Mouse (Mus musculus) right cerebral cortex, postnatal 4 days (tissue): ENCODE results near the gene Cep55.

ENCODE experiments used
- DNase-seq: peaks from one replicate; pipeline ENCODE4 v3.0.0-alpha.2; 2022

Cep55 gene

DNA sequence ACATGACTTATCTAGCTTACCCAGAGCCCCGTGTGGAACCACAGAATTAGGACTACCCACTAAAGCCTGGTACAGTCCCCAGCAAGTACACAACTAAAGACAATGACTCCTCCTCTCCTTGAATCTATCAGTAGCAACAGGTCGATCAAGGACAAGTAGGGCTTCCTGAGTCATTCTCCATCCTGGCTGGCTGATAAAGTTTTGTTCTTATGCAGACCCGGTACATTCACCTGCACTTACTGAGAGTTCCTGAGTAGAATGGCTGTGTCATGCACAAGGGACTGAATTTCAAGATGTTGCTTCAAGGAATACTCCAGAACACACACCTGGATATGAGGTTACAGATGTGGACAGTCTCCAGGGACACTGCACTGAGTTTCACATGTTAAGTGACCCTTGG, 9.6 kb upstream of the Cep55 start:
- no peak for DNase-seq

DNA sequence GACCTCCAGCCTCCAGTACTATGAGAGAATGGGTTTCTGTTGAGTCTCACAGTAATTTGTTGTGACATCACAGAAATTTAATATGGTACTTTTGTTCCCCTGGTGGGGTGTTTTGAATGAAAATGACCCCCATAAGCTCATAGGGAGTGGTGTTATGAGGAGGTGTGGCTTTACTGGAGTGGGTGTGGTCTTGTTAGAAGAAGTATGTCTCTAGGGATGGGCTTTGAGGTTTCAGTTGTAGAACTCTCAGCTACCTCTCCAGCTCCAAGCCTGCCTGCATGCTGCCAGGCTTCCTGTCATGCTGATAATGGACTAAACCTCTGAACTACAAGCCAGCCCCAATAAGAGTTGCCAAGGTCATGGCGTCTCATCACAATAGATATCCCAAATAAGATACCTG, 5.1 kb upstream of the Cep55 start:
- DNase-seq, result no peak

DNA sequence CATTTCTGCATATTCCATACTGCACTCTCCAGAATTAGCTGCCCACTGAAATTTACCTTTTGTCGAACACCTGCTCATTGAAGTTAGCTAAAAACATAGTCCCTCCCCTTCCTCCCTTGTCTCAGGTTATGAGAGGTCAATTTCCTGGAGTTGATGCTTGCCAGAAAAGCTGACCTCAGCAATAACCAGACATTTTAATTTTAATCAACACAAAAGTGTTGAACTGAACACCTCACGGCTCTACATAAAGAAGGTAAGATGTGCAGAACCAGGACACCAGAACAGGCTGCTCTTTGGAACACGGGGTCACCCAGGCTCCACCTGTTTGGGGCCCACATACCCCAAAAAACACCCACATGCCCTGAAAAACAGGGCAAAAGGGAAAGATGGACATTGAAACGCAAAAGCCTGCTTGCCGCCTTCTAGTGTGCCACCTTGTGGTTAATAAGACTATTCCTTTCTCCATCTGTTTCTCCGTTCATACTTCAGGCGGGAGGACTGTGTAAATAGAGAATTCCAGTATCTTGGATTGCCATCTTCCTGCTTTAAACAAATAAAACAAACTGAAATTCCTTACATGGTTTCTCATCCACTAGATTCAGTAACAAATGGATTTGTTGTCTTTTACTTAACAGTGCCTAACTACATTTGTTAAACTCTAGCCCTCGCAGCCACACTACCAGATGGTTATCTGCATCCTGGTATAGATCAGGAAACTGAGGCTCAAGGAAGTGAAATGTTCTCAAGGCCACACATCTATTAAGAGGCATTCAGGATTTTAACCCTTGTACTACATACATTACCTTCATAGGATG, 1.4 kb upstream of the Cep55 start:
- no peak for DNase-seq

DNA sequence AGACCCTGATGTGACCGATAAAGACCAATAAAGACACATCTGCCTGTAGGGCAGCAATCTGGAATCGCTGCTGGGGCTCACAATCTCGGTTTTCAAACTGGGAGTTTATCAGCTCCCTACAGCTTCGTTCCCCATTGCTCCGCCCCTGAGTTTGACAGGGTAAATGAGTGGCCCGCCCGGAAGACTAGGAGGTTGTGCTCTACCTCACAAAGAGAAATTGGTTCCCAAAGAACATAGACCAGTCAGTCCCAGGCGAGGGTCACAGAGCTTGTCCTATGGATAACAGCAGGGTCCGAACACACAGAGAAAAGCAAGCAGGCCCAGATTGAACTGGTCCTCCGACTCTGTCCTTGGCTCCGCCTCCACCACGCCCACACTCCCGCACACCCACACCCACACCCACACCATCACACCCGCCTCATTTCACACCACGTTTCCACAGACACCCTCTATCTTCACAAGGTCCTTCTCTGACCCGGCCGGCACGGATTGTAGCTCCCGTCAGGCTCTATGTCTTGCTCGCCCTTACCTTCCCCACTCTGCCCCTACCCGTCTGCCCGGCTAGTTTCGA, 577 bp upstream of the Cep55 start:
- DNase-seq, result no peak

GRCm38 (mm10) chr19:38055798-38056197, 987 bp downstream of the Cep55 start:
- no peak for DNase-seq

GRCm38 (mm10) chr19:38056276-38056675, 1.5 kb downstream of the Cep55 start:
- no peak for DNase-seq

GRCm38 (mm10) chr19:38056931-38057330, 2.1 kb downstream of the Cep55 start:
- no peak for DNase-seq

GRCm38 (mm10) chr19:38063201-38063600, 8.4 kb downstream of the Cep55 start:
- DNase-seq, result no peak

- no peak for DNase-seq
Observed at GRCm38 (mm10) chr19:38064051-38064450, 9.2 kb downstream of the Cep55 start.

- no peak for DNase-seq
Observed at GRCm38 (mm10) chr19:38073226-38073625, 18.4 kb downstream of the Cep55 start.

GRCm38 (mm10) chr19:38075051-38075450, 20.2 kb downstream of the Cep55 start:
- DNase-seq, result no peak

DNA sequence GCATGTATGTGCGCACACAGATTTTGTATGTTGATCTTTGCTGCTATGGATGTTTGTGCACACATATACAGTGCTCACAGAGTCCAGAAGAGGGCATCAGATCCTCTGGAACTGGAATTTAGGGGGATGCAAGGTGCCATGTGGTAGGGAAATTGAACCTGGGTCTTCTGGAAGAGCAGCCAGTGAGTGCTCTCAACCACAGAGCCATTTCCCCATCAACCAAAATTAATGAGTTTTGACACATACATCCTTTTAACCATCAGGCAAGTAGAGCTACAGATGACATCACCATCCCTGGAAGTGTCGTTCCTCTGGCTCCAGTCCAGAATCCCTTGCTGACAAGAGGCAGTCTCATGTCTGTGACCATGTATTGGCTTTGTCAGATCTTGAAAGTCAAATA, 21.4 kb downstream of the Cep55 start:
- no peak for DNase-seq

GRCm38 (mm10) chr19:38077851-38078540, 23.2 kb downstream of the Cep55 start:
- DNase-seq, result no peak

DNA sequence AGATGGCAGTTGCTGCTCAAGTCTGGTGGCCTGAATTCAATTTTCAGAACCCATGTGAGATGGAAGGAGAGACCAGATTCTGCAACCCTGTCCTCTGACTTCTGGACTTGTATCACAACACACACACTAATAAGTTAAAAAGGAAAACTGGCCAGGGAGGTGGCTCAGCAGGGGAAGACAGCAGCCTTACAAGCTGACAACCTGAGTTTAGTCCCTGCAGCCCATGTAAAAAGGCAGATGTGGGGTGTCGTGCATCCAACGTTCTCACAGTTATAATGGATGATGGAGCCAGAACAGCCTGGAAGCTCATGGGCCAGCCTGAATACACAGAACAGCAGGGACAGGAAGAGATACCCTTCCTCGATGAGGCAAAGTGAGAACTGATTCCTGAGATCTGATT, 26.6 kb downstream of the Cep55 start:
- DNase-seq, result no peak

- DNase-seq, result no peak
Observed at GRCm38 (mm10) chr19:38082931-38083525, 28.2 kb downstream of the Cep55 start.

DNA sequence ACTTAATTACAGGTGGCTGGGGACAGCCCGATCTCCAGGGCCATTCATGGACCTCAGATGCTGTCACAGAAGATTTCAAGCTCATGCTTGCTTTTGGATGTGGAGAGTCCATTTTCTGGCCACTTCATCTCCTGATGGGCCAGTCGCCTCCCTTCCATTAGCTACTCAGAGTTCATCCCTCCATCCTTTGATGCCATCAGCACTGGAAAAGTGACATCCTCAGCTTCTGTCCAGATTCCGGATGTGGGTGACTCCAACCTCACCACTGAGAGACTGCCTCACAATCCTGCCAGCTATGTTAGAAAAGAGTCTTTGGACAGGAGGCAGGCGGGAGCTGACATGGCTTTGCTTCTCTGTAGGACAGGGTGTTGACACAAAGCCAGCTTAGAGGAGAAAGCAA, 31.0 kb downstream of the Cep55 start:
- no peak for DNase-seq

- peak; percentile 30 for DNase-seq
Observed at GRCm38 (mm10) chr19:38086948-38087551, 32.2 kb downstream of the Cep55 start.

DNA sequence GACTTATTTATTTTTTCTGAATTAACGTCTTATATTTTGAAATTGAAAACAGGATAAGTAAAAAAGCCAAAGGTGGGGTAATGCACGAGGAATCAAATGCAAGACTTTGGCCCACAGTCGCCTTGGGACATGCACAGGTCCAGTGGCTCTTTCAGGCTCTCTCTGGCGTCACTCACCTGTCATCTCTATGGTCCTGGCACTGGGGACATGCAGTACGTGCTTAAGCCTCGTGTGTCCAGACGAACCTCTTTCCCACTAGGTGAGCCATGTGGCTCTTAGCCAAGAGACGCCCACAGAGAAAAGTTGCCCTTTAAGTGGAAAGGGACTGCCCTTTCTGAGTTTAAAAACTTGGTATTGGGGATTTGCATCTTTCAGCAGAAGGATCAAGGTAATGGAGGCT, 34.5 kb downstream of the Cep55 start:
- no peak for DNase-seq

DNA sequence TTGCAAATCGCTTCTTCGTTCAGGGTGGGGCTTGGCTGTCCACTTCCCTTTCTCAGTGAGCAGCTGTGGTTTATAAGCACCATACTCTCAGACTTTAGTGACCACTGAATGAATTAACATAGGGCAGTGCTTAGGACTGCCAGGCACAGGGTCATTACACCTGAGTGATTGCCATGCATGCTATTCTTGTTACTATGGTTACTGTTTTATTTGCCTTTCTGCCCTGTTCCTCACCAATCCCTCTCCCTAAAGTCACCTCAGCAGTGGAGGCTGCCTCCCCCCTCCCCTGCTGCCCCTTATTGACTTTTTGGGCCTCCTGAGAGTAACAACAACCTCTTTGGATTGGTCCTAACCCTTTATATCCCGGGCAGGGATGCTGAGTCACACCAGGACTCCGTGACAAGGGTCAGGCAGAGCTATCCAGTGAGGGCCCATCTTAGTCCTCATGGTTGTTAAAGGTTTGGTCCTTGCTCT, 36.7 kb downstream of the Cep55 start:
- DNase-seq, result no peak

- no peak for DNase-seq
Observed at GRCm38 (mm10) chr19:38096231-38096630, 41.4 kb downstream of the Cep55 start.

GRCm38 (mm10) chr19:38096858-38097758, 42.3 kb downstream of the Cep55 start, which contains the start of gene Ffar4:
TSS of gene Ffar4 (plus strand) at chr19:38097071.
- peak; percentile 12 for DNase-seq

- DNase-seq, result no peak
Observed at GRCm38 (mm10) chr19:38107871-38108270, 53.1 kb downstream of the Cep55 start.
